Mouse (Mus musculus): Measurements from ENCODE around the gene Mid1.

The Mid1 gene

DNA sequence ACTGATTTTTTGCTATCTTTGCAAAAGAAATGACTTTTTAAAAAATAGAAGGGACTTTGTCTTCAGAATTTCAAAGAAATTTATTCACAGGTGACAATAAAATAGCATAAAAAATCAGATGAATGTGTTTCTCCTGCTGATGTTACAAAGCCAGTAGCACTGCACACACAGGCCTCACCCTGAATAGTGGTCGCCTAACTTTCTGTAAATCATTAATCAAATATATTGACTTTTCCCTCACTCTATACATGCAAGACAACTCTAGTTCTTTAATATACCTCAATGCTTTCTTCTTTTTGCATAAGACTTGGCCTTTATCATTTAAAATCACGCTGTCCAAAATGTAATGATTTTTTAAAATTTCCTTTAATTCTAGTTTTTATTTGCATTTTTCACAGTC, 126.8 kb downstream of the Mid1 start:
- DNase-seq (ENCODE audit: low read depth, low spot score) = no peak

DNA sequence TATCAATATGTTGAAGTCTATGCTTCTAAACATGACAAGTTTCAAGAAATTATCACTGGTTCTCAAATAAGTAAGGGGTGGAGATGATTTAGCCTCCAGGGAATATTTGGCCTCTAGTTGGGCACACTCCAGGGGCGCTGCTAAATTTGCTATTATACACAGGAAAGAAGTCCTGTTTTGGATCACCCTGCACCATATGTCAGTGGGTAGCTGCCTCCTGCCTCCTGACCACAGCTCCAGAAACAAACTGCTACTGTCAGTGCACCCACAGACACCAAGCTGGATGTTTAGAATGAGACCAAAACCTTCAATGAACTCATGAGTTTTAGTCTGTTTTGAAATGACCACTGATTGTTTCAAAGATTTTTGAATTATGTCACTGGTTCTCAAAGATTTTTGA, 128.7 kb downstream of the Mid1 start:
- peak; percentile 52 for DNase-seq (ENCODE audit: low read depth, low spot score)

DNA sequence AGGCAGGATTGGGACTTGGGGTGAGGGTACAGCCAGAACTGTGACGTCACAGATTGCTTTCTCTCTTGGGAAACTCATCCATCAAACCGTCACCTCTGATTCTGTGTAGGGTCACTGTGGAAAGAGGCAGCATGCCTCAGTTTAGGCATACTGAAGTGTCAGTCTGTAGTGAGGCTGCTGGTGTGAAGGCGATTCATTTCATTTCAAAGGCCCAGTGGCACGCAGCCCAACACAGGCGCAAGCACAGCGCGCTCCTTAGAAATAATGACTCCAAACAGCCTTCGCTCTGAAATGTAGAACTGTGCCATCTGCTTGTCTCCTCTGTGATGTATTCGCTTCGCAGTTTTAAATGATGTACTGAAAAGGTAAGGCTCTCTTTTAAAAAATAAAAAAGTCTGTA, 141.9 kb downstream of the Mid1 start:
- peak; percentile 41 for DNase-seq (ENCODE audit: low read depth, low spot score)

DNA sequence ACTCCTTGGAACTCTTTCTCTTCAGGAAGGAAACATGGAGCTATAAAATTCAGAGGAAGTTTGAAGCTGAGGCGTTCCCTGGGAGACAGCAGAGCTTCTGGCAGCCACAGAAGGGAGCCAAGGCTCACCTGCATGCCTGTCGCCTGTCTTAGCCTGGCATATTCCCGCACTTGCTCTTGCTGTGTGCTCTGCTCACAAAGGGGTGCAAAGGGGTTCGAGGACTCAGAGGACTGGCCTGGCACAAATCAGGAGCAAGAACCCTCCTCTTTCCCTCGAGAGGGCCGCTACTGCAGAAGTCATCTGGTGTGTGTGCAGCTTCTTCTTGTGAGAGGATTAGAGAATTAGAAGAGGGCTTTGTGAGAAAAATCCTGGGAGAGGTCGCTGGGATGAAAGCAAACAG, 142.7 kb downstream of the Mid1 start:
- DNase-seq (ENCODE audit: low read depth, low spot score) = no peak

DNA sequence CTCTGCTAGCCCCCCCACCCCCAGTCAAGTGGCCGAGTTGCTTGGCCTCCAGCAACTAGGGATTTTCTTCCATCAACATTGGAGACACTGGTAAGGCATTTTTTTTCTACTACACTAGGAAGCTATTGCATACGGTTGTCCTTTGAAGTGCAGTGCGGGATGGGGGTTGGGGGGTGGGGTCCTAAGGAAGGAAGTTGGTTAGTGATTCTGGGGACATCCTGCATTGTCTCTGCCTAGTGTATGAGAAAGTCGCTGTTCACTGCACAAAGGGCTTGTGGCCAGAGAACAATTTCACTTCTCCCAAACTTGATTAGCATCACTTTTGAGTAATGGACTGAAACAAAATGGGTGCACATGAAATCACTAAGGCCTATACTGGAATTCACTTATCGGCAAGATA, 143.1 kb downstream of the Mid1 start:
- DNase-seq (ENCODE audit: low read depth, low spot score) = no peak

DNA sequence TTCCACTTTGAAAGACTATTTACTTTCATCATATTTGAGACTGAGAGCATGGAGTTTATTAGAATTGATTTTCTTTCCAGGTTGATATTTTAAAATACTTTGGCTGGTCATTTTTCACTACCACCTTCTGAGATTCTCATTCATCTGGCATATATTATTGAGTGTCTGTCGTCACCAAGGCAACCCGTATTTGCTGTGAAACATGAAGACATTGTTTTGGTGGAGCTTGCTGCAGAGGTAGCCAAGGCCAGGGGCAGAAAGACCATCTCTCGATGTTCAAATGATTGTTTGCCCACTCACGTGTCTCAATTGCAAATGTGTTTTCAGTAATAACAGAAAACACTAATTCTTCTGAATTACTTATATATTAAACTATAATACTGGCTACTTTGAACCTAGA, 145.1 kb downstream of the Mid1 start:
- DNase-seq (ENCODE audit: low read depth, low spot score) = no peak

DNA sequence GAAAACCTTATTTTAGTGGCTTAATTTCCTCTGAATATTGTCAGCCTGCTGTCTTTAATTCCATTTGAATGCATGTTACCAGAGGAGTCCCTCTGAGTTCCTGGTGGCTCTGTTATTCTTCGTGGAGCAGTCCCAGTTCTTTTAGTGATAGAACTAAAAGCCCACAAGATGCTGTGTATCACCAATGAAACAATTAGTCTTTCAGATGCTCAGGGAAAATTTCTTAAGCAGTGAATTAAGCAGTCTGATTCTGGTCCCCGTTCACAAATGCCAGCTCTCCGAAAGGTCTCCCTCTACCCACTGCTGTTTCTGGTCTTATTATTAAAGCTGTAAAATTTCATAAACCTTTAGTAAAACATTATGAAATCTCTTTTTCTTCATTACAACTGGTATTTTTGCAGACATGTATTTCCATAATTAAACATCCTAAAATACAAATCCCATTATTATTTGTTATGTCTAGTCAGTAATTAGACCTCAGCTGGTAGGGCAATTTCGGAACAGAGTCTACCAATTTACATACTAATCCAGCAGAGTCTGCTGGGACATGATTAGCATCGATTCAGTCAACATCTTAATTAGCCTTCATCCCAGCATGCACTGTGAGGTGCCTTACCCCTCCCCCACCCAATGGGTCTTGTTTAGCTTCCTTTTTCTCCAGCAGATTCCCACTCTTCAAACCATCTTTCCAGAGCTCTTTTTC, 153.1 kb downstream of the Mid1 start:
- peak; percentile 34 for DNase-seq (ENCODE audit: low read depth, low spot score)

DNA sequence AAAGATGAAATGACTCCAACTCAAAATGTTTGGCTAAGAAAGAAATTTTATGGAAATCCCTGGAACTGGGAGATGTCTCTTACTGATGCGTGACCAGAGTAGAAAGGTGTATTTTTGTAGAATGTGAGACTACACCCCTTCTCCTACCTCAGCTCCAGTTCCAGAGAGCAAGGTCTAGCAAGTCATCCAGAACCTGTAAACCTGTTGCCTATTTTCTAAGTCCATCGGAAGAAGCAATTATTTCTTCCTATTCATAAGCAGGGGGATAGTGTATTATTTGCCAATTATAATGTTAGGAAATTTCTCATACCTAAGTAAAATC, 153.6 kb downstream of the Mid1 start:
- DNase-seq (ENCODE audit: low read depth, low spot score) = no peak

DNA sequence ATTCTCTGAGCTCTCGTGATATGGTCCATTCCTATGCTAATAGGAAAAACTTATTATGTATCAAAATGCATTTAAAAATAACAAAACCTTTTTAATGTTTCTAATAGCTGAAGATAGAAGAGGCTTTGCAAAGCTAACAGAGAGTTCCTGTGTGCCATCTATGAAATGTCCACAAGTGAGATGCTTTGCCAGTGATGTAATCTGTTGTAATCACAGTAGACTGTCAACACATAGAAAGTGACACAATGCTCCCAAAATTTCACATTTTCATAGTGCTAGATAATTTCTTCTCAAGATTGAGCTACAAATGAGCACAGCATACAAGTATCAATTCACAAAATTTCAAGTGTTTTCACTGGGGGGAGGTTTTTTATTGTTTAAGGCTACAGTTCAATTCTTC, 158.3 kb downstream of the Mid1 start:
- no peak for DNase-seq (ENCODE audit: low read depth, low spot score)

DNA sequence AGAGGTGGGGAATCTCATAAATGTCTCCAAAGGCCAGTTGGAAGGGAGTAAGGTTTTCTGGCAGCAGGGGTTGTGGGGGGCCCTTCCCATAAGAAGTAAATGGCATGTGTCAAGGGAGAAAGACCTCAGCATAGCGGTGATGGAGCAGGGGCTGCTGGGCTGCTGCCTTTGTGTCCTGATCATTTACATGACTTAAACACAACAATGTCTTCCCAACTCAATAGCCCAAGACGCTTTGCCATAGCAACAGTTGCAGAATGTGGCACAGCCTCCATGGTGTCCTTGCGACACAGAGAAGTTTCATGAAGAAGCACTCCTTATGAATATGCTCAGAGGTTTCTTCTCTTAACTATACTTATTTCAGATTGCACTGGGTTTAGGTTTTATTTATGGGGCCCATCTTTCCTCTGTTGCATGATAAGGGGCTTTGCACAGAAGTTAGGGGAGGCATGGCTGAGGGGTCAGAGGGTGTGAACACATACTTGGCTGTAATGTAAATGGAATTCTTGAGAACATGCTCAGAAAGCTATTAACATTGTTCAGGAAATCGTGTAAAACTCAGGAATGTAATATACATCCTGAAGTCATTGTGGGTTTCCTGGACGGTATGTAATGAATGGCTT, 159.3 kb downstream of the Mid1 start:
- DNase-seq (ENCODE audit: low read depth, low spot score) = no peak

DNA sequence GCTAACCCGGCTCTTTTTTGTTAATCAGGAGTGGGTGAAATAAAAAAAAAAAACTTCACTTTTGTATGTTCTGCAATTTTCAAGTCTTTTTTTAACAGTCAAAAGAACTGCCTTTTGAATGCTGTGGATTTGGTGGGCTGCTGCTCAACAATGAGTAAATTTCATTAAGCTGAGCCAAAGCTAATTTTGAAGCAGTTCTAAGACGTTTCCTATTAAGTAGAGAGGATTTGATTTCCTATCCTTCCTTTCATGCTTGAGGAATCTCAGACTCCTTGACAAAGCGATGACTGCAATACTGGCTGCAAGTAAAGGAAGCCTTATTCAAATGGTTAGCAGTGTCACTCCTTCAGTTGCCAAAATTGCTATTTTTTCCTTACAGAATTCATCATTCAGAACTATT, 161.2 kb downstream of the Mid1 start:
- DNase-seq (ENCODE audit: low read depth, low spot score) = no peak

DNA sequence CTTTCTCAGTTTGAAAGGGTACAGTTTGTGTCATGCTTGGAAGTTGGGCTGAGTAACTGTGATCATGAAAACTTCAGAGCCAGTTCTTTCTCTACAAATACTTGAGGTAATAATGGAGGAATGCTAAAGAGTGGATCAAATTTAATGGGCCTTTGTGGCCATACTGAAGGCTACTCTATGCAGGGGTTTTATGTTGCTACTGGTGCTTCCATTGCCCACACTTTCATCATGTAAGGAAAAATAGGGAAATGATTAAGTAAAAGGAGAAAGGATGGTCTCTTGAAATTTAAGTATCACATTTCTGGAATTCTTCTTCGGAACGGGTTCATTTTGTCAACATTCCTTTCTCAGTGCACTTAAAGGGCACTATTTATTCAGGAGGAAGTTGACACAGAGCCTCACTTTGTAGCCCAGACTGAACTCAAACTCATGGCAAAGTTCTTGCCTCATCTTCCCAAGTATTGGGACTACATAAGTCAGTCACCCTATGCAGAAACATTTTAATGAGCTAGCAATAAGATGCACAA, 176.3 kb downstream of the Mid1 start:
- DNase-seq (ENCODE audit: low read depth, low spot score) = no peak

DNA sequence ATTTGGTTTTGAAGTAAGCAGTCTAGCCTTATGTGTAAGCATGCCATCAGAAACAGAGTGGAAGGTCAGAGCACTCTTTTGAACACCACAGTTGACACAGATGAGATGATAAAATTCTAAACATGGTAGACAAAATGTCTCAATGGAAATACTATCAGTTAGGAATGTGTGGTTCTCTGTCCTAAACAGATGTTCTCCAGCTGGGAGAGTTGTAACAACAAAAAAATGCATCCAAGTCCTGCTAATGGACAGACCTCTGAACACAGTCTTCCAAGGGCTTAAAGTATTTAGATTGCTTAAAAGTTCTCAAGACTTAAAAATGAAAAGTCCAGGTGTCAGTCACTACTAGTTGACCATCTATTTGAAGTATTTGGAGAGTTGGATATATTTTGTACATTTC, 177.4 kb downstream of the Mid1 start:
- DNase-seq (ENCODE audit: low read depth, low spot score) = no peak

DNA sequence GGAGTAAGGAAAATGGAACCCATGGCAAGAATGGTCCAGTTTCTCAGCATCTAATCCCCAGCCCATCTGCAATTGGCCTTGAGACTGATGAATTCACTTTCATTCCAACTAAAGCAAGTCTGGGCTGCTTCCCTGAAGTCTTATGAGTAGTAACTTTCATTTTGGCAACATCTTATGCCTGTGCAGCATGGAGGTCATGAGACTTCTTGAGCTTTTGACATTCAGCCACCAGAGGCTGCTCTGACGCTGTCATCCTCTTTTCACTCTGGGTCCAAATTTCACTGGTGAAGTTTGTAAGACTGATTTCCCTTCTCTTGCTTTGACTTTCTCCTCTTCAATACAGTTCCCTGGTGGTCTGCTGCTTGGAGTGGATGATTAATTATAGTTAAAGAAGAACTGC, 177.8 kb downstream of the Mid1 start:
- peak; percentile 23 for DNase-seq (ENCODE audit: low read depth, low spot score)

DNA sequence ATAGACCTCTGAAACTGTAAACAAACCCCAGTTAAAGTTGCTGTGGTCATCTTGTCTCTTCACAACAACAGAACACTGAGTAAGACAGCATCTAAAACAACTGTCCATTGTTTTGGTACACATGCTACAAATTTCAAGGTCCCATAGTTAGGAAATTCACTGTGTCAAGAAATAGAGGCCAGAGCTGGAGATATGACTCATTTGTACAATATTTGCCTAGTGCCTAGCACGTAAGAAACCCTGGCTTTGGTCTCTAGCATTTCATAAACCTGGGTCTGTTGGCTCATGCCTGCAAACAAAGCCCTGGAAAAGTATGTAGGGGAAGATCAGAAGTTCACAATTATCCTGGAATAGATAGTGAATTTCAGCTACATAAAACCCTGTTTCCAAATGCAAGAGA, 178.8 kb downstream of the Mid1 start:
- no peak for DNase-seq (ENCODE audit: low read depth, low spot score)

DNA sequence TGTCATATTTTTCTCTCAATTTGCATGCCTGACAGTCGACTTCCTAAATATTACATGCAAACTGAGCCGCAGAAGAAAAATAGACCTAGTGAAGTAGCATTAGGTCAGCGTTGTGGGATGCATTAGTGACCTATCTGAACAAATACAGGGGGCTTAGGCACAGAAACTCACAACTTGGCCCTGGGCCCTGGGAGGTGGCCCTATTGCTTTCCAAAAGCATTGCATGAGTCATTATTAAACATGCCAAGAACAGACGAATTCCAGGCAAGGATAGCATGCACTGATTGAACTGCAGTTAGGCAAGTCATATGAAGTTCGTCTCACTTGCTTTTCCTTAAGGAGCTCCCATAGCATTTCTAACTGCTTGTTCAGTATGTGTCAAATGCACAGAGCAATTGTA, 183.2 kb downstream of the Mid1 start:
- no peak for DNase-seq (ENCODE audit: low read depth, low spot score)

DNA sequence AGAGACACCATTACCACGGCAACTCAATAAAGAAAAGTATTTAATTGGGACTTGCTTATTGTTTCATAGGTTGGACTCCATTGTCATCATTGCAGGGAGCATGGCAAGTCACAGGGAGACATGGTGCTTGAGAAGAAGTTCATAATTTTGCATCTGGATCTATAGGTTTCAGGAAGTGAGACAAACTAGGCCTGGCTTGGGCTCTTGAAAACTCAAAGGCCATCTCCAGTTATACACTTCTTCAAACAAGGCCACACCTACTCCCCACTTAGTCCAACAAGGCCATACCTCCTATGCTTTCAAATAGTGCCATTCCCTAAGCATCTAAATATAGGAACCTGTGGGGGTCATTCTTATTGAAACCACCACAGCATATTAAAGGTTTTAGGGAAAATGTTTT, 189.5 kb downstream of the Mid1 start:
- DNase-seq (ENCODE audit: low read depth, low spot score) = no peak

DNA sequence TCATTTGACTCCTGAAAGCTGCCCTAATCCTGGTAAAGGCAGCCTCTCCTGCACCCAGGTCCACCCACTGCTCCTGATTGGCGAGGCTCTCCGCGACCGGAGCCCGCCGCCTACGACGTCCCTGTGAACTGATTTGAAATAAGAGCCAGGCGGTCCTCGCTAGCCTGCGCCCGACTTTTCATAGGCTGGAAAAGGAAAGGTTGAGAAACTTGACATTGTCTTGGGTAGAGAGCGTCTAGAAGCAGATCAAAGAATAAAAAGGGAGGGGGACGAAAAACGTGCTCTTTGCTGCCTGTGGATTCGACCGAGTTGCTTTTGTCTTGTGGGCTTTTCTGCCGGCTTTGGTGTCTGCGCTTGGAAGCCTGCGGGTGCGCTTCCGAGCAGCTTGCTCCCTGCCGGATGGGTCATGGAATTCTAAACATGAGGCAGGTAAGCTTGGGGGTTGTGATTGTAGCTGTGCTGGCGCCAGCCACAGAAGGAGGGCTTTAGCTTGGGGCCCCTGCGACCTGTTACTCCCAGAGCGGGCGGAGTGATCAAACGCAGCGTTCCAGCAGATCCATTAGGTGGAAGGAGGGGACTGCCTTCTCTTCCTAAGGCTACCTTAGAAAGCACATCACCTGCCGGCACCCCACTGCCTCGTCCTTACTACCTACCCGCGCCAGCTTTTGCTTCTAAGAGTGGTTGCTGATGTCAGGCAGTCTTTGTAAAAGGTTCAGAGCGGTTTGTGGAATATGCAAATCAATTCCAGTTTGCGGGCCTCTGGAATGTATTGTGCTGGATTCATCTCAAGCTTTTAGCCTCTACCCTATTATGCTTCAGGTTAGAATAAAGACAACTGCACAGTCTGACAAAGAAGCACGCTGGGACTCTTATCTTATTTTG, 194.7 kb downstream of the Mid1 start:
- DNase-seq (ENCODE audit: low read depth, low spot score) = peak; percentile 66

DNA sequence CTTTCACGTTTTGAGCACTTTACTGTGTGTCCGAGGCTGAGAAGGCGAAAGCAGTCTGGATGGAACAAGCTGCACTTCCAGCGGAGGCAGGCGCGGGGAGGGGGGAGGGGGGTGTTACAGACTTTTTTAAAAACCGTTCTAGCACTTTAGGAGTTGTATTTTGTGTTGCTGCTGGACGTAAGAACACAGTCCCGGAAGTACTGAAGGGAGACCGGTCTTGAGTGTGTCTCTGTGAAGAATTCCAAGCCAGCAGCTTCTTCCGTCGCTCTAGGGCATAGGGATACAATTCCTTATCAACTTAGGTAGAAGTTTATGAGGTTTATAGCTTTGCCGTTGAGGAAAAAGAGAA, 195.3 kb downstream of the Mid1 start:
- peak; percentile 11 for DNase-seq (ENCODE audit: low read depth, low spot score)

DNA sequence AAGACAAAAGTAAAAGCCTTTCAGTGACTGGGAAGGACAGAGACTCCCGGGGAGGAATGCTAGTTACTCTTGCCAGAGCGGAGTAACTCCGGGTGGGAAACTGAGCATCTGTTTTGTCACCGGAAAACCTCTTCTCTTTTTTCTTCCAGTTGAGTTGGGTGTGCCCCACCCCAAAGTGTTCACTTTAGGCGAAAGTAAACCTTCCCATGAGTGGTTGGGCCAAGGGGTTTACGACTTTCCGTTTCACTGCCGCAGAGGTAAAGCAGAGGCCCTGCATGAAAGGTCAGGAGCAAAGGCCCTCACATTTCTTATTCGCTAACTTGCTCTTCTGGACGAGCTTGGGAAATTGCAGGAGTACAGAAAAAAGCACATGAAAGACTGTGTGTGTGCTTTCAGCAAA, 195.8 kb downstream of the Mid1 start:
- DNase-seq (ENCODE audit: low read depth, low spot score) = no peak

DNA sequence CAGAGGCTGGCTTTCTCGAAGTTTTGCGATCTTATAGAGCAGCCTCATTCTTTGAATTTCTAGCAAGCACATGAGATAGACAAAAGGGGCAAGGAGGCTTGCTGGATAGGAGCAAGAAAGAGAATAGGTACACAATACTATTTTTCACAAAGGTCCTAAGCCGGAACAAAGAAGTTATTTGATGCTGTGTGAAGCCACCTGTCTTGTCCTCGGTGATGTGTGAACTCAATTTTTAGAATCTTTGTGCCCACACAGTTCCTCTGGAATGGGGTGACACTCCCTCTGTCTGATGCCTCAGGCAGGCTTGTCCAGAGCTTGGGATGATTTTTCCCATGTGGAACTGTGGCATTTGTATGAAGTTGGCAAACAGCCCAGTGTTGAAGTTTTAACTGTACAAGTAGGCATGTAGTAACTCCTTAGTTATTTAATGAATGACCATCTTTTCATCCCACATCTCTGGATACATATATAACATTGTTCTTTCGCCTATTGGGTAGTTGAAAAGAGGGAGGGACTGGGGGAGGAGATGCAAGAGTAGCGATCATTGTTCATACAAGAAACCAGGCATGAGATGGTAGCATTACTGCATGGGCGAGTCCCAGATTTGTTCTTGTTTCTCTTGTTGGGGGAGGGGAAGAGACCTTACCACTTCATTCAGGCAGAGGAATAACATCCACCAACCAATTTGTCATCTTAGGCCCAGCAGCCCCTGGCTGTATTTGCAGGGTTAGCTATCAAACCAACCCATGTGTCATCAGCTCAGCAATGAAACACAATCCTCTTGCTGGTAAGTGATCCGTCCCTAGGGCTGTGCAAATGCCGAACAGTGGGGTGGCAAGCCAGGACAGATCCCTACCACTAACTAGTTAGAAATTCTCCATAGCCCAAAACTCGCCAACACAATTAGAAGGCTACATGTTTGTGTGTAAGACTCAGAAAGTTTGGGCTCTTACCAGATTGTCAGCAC, 196.5 kb downstream of the Mid1 start:
- DNase-seq (ENCODE audit: low read depth, low spot score) = no peak

DNA sequence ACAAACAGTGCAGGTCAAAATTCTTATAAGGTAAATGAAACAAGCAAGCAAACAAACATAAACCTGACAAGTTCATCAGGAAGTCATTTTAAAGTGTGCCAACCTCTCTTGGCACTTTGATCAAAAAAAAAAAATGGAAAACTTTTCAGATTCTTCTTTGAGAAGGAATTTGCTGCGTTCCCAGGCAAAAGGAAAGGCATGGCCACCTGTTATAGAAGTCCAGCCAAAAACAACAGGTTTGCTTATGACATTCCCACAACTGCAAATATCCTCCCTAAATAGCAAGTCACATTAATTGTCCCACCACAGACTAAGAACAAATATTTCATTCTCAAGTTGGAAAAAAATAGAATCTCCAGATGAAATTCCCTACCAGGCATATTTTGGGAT, 197.2 kb downstream of the Mid1 start:
- DNase-seq (ENCODE audit: low read depth, low spot score) = no peak
